26 mouse cellular contexts compared by ENCODE assay signal in the genomic region with DNA sequence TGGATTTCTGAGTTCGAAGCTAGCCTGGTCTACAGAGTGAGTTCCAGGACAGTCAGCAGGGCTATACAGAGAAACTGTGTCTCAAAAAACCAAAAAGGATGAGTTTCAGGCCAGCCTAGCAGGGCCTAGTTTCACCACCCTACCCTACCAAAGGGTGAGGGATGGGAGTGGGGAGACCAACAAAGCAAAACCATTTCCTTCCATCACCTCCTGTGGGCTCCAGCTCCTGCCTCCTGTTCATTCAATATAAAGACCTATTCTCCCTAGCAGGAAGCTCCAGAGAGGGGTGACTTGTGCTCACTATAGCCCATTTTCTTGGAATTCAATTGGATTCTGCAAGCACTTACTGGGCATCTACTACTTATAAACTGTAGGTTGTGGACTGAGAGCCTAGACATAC. TPM values are rescaled to one million over a fixed set of nuclear protein-coding genes. Genes with fewer than 3 reads are reported as not detected.
"Had no signal": no experiment of that assay in that cellular context is flagged by ENCODE, and none has a peak within 500 bp of the region (broad histone marks: within the 10 kb centered on the region; RNA-seq: fewer than 3 reads in every experiment).

No protein-coding gene starts in this region.

- H3K4me3 ChIP-seq: kidney, embryonic 15.5 days; limb, embryonic 12.5 days; limb, embryonic 15.5 days; midbrain, embryonic 12.5 days; midbrain, embryonic 15.5 days; myocyte had no signal

- H3K9me3 ChIP-seq: kidney, embryonic 15.5 days; limb, embryonic 12.5 days; limb, embryonic 15.5 days; midbrain, embryonic 12.5 days; midbrain, embryonic 15.5 days had no signal

- ATAC-seq: liver, postnatal 0 days; lung, postnatal 0 days; midbrain, embryonic 15.5 days had no signal

- H3K27me3 ChIP-seq: kidney, embryonic 15.5 days; limb, embryonic 12.5 days; limb, embryonic 15.5 days; midbrain, embryonic 12.5 days; midbrain, embryonic 15.5 days had no signal

- H3K4me2 ChIP-seq: kidney, embryonic 15.5 days; limb, embryonic 12.5 days; limb, embryonic 15.5 days; liver, embryonic 11.5 days; lung, embryonic 14.5 days; midbrain, embryonic 12.5 days; midbrain, embryonic 15.5 days had no signal

- DNase-seq: kidney, adult 8-10 months; kidney, postnatal 10 days; kidney, postnatal 36 days; layer of hippocampus, postnatal 36 days; left cerebral cortex, postnatal 4 days; liver, postnatal 0 days; lung, embryonic 14.5 days; lung, postnatal 36 days; right cerebral cortex, postnatal 14 days; right cerebral cortex, postnatal 4 days; thymus, adult 2 months; thymus, postnatal 14 days; thymus, postnatal 4 days had no signal

- H3K9ac ChIP-seq: kidney, embryonic 15.5 days; limb, embryonic 12.5 days; limb, embryonic 15.5 days; liver, embryonic 14.5 days; liver, postnatal 0 days; lung, embryonic 14.5 days; midbrain, embryonic 12.5 days; midbrain, embryonic 15.5 days had no signal

- H3K27ac ChIP-seq: kidney, embryonic 15.5 days; limb, embryonic 12.5 days; limb, embryonic 15.5 days; liver, embryonic 14.5 days; midbrain, embryonic 12.5 days; midbrain, embryonic 15.5 days; stomach, postnatal 0 days had no signal

- H3K36me3 ChIP-seq: limb, embryonic 15.5 days; midbrain, embryonic 12.5 days; midbrain, embryonic 15.5 days had no signal

RNA-seq across cellular contexts. Expression of gene Fam19a3, which starts 33.1 kb away (rescaled TPM):
- polyA plus RNA-seq: liver, embryonic 11.5 days; liver, postnatal 0 days; lung, embryonic 14.5 days; midbrain, embryonic 12.5 days; myocyte; neural tube, embryonic 11.5 days; neural tube, embryonic 14.5 days; stomach, embryonic 14.5 days; stomach, postnatal 0 days had no signal
